Mouse (Mus musculus) erythroblast, embryonic 14.5 days (primary cell): ENCODE measurements around the gene Ctxn2. TPM values are rescaled to one million over a fixed set of nuclear protein-coding genes. Genes with fewer than 3 reads are reported as not detected.

Experiments
- H3K27me3 ChIP-seq: 2 replicates; pipeline ENCODE4 v1.6.1; 2012; ENCODE audit warnings: inconsistent platforms; ENCODE audit not compliant: control insufficient read depth
- H3K36me3 ChIP-seq: 2 replicates; pipeline ENCODE4 v1.6.1; 2012; ENCODE audit warnings: mild to moderate bottlenecking, inconsistent platforms; ENCODE audit not compliant: control insufficient read depth
- H3K4me1 ChIP-seq: 2 replicates; pipeline ENCODE4 v1.6.1; 2012; ENCODE audit warnings: inconsistent platforms; ENCODE audit not compliant: control insufficient read depth
- H3K4me3 ChIP-seq: replicated peaks from 2 replicates; pipeline ENCODE3; 2012; ENCODE audit warnings: moderate library complexity, mild to moderate bottlenecking, inconsistent platforms
- H3K9me3 ChIP-seq: 2 replicates; pipeline ENCODE4 v1.6.1; 2012; ENCODE audit warnings: low read length, inconsistent platforms, mixed read lengths; ENCODE audit not compliant: control insufficient read depth
- GATA1 ChIP-seq: IDR thresholded peaks from 2 replicates; pipeline ENCODE4 v1.6.1; 2012; ENCODE audit warnings: low read length, inconsistent platforms, mixed read lengths
- TAL1 ChIP-seq: IDR thresholded peaks from 3 replicates; pipeline ENCODE4 v1.6.1; 2012; ENCODE audit warnings: low read length, inconsistent platforms, mixed read lengths
- polyA plus RNA-seq: library from polyadenylated mRNA; stranded (reverse); fragments of >175 nt; gene quantifications from 2 replicates; pipeline ENCODE4 v1.2.3, GENCODE M21; 2012

Gene Ctxn2
- polyA plus RNA-seq, 1 experiment: not detected

DNA sequence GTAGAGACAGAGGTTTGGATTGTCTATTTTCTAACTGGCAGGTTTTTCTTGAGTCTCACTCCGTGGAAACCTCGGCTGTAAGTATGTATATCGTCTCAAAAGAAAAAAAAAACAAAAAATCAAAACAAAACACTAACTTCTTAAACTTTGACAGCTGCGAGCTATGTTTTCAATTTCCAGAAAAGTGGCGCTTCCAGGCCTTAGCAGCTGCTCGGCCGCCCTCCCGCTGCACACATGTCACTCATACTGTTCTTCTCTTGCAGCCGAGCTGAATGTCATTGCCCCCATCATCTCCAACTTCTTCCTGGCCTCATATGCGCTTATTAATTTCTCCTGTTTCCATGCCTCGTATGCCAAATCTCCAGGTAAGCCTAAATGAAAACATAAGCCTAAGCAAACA, 51.4 kb downstream of the Ctxn2 start:
- TF ChIP-seq TAL1: no peak
- TF ChIP-seq GATA1: no peak
- H3K4me3 ChIP-seq: no peak overlapping the region
- H3K9me3 ChIP-seq: peaks cover 3% of the 10 kb centered on the region
- H3K27me3 ChIP-seq: no peaks in the 10 kb centered on the region; the same call in 1 of the 2 replicates
- H3K4me1 ChIP-seq: no peaks in the 10 kb centered on the region
- no peaks in the 10 kb centered on the region for H3K36me3 ChIP-seq

DNA sequence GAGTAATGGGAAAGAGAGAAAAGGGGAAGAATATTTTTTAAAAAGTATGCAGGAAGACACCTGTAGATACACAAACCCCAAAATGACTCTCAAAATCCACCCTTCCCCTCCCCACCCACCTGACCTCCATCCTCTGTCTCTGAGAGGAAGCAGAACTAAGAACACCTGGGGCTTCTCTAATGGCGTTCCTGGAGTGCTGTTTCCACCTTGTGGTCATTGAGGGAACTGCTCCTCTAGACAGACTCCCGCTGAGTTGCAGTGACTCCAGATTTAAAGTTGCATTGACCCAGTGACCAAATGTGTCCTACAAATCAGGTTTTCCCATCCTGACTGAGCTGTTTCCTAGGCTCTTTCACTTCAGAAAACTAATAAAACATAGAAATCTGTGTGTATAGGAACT, 52.7 kb downstream of the Ctxn2 start:
- no peaks in the 10 kb centered on the region for H3K36me3 ChIP-seq

DNA sequence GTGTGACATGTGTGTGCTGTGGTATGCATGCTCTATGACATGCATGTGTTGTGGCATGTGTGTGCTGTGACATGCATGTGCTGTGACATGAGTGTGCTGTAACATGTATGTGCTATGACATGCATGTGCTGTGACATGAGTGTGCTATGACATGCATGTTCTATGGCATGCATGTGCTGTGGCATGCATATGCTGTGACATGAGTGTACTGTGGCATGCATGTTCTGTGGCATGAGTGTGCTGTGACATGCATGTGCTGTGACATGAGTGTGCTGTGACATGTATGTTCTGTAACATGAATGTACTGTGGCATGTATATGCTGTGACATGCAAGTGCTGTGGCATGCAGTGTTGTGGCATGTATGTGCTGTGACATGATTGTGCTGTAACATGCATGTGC, 56.4 kb downstream of the Ctxn2 start:
- Histone ChIP-seq H3K9me3 (peaks cover 5% of the 10 kb centered on the region), H3K4me1 (no peaks in the 10 kb centered on the region), H3K36me3 (no peaks in the 10 kb centered on the region), H3K27me3 (no peaks in the 10 kb centered on the region; the same call in 1 of the 2 replicates), H3K4me3 (no peak overlapping the region)
- TF ChIP-seq GATA1 (no peak), TAL1 (0 out of 3 replicates have a peak, but pooled peaks have one; percentile 11)

More for the DNA sequence above, 52.7 kb downstream of the Ctxn2 start:
- no peaks in the 10 kb centered on the region for H3K4me1 ChIP-seq
- no peaks in the 10 kb centered on the region; the same call in 1 of the 2 replicates for H3K27me3 ChIP-seq
- H3K4me3 ChIP-seq: no peak overlapping the region
- peaks cover 5% of the 10 kb centered on the region for H3K9me3 ChIP-seq
- TF ChIP-seq GATA1: no peak
- TF ChIP-seq TAL1: no peak

DNA sequence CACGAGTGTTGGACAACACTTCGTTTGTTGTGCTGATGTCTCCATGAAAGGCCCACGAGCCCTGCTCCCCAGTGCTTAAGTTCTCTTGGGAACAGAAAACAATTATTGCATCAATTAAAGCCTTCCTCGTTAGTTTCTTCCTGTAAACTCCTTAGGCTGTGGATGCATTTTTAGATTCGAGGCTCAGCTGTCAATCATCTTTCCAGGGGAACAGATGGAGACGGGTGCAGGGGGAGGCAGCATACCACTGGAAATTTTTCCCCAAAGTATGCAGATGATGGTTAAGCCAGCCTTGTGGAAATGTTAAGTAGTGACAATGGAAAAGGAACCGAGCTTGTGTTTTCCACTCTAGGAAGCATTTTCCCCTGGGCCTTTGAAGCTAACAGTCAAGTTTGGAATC, 60.3 kb downstream of the Ctxn2 start:
- no peaks in the 10 kb centered on the region for H3K4me1 ChIP-seq
- H3K27me3 ChIP-seq: no peaks in the 10 kb centered on the region; the same call in 1 of the 2 replicates
- peaks cover 5% of the 10 kb centered on the region for H3K9me3 ChIP-seq
- no peak overlapping the region for H3K4me3 ChIP-seq
- H3K36me3 ChIP-seq: no peaks in the 10 kb centered on the region
- no peak for TF ChIP-seq TAL1
- TF ChIP-seq GATA1: no peak

Other genes starting within 250 kb of the Ctxn2 start
- not detected in 2 replicates for gene Slc24a5, start 68.6 kb upstream of the Ctxn2 start, polyA plus RNA-seq
- 1.9 and 2.1 TPM in 2 replicates for gene Myef2, start 13.0 kb upstream of the Ctxn2 start, polyA plus RNA-seq
- gene Slc12a1, start 15.8 kb downstream of the Ctxn2 start, polyA plus RNA-seq: not detected in 2 replicates
- gene Dut, start 110.5 kb downstream of the Ctxn2 start, polyA plus RNA-seq: 13.5 and 15.7 TPM in 2 replicates